Comparison of ENCODE assay signal across 20 mouse cellular contexts in the genomic region with DNA sequence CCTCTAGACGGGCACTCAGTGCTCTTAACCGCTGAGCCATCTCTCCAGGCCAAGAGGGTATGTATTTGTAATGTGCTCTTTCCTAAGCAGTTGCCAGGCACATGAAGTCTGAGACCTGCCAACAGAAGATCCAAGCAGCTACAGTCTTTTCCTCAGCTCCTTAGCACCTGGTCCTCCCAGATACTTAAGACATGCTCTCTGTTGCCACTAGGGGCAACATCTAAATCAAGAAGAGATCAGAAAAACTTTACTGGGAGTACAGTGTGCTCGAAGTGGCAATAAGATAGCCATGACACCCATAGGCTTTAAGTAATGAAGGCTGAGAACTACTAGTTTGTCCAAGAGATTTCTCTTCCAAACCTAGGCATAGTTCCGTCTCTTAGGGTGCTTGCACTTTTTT. TPM values are rescaled to one million over a fixed set of nuclear protein-coding genes. Genes with fewer than 3 reads are reported as not detected.
A peak's percentile ranks its signal among the peaks of the same experiment; 100 is the strongest.
DNase-seq lines count a peak whose midpoint lies in the region; ATAC-seq and TF ChIP-seq lines count a peak whose summit lies in the region.
"Had no signal": no experiment of that assay in that cellular context is flagged by ENCODE, and none has a peak within 500 bp of the region (broad histone marks: within the 10 kb centered on the region; RNA-seq: fewer than 3 reads in every experiment).

No protein-coding gene starts in this region.

- in situ Hi-C loops in Patski (cut with MboI; ENCODE audit: low pct_unique_long_range_greater_than_20kb), result no loop called here

- H3K27ac ChIP-seq in hindbrain, postnatal 0 days, result no peak overlapping the region
- no peak overlapping the region for H3K27ac ChIP-seq in hindbrain, embryonic 14.5 days
- no peak overlapping the region for H3K27ac ChIP-seq in midbrain, postnatal 0 days (ENCODE audit: low read depth, low read length)
- H3K27ac ChIP-seq in midbrain, embryonic 13.5 days, result no peak overlapping the region
- no peak overlapping the region for H3K27ac ChIP-seq in stomach, postnatal 0 days (replicated peaks)
- H3K27ac ChIP-seq: hindbrain, embryonic 10.5 days; liver, embryonic 13.5 days had no signal

- no peaks in the 10 kb centered on the region for H3K27me3 ChIP-seq in hindbrain, postnatal 0 days (ENCODE audit: insufficient read depth, low read length)
- H3K27me3 ChIP-seq in hindbrain, embryonic 14.5 days (ENCODE audit: control insufficient read depth, insufficient read depth, low read length), result no peaks in the 10 kb centered on the region
- no peaks in the 10 kb centered on the region for H3K27me3 ChIP-seq in midbrain, postnatal 0 days (ENCODE audit: insufficient read depth, low read length)
- no peaks in the 10 kb centered on the region for H3K27me3 ChIP-seq in midbrain, embryonic 13.5 days
- no peaks in the 10 kb centered on the region for H3K27me3 ChIP-seq in Patski
- no peaks in the 10 kb centered on the region for H3K27me3 ChIP-seq in stomach, postnatal 0 days (ENCODE audit: control insufficient read depth, insufficient read depth, low read length)
- H3K27me3 ChIP-seq: CH12.LX; heart, embryonic 12.5 days; liver, embryonic 13.5 days had no signal

- no peak for TF ChIP-seq EP300 in stomach, postnatal 0 days (optimal IDR thresholded peaks at IDR 0.05)

- no peaks in the 10 kb centered on the region for H3K4me1 ChIP-seq in hindbrain, postnatal 0 days (ENCODE audit: insufficient read depth, low read length)
- no peaks in the 10 kb centered on the region for H3K4me1 ChIP-seq in hindbrain, embryonic 14.5 days (replicated peaks; ENCODE audit: control insufficient read depth, insufficient read depth, low read length)
- no peaks in the 10 kb centered on the region for H3K4me1 ChIP-seq in midbrain, postnatal 0 days (ENCODE audit: insufficient read depth, low read length)
- no peaks in the 10 kb centered on the region for H3K4me1 ChIP-seq in midbrain, embryonic 13.5 days (replicated peaks)
- H3K4me1 ChIP-seq in stomach, postnatal 0 days (replicated peaks; ENCODE audit: control insufficient read depth, insufficient read depth), result no peaks in the 10 kb centered on the region
- H3K4me1 ChIP-seq: heart, embryonic 12.5 days; liver, embryonic 13.5 days had no signal

- peak; percentile 30 for DNase-seq in hindbrain, postnatal 0 days (ENCODE audit: low spot score)
- no peak for DNase-seq in hindbrain, embryonic 14.5 days (ENCODE audit: low spot score)
- DNase-seq in midbrain, postnatal 0 days (ENCODE audit: low spot score), result no peak
- DNase-seq in Patski (ENCODE audit: low read depth, low spot score), result no peak
- DNase-seq in stomach, postnatal 0 days (ENCODE audit: low spot score), result no peak
- no peak for DNase-seq in cerebellum, postnatal 4 days (ENCODE audit: low spot score in 2 of 2)
- DNase-seq: adrenal gland, adult 8-10 months; cerebellum, adult 18-20 months; embryo, embryonic 11 days; gastrocnemius, postnatal 14 days; kidney, postnatal 25 days; liver, embryonic 13.5 days; lung, postnatal 36 days; midbrain, embryonic 14.5 days had no signal

- peak; percentile 52 for TF ChIP-seq CTCF in hindbrain, postnatal 0 days (IDR thresholded peaks at IDR 0.05; ENCODE audit: low read depth)
- peak; percentile 57 for TF ChIP-seq CTCF in midbrain, postnatal 0 days (IDR thresholded peaks at IDR 0.05)
- peak; percentile 53 for TF ChIP-seq CTCF in Patski (IDR thresholded peaks at IDR 0.05)
- peak; percentile 60 for TF ChIP-seq CTCF in stomach, postnatal 0 days (IDR thresholded peaks at IDR 0.05; ENCODE audit: low read depth)

- no peaks in the 10 kb centered on the region for H3K36me3 ChIP-seq in hindbrain, postnatal 0 days (ENCODE audit: insufficient read depth, low read length)
- H3K36me3 ChIP-seq in hindbrain, embryonic 14.5 days (replicated peaks; ENCODE audit: control insufficient read depth, insufficient read depth), result no peaks in the 10 kb centered on the region
- no peaks in the 10 kb centered on the region for H3K36me3 ChIP-seq in midbrain, postnatal 0 days (ENCODE audit: insufficient read depth, low read length)
- H3K36me3 ChIP-seq in midbrain, embryonic 13.5 days, result no peaks in the 10 kb centered on the region
- no peaks in the 10 kb centered on the region for H3K36me3 ChIP-seq in stomach, postnatal 0 days (ENCODE audit: control insufficient read depth, insufficient read depth, low read length)
- H3K36me3 ChIP-seq: heart, embryonic 12.5 days; hindbrain, embryonic 10.5 days; liver, embryonic 13.5 days had no signal

- no peak overlapping the region for H3K4me2 ChIP-seq in hindbrain, postnatal 0 days (ENCODE audit: low read depth, low read length)
- H3K4me2 ChIP-seq in hindbrain, embryonic 14.5 days (replicated peaks), result no peak overlapping the region
- H3K4me2 ChIP-seq in midbrain, postnatal 0 days (ENCODE audit: low read depth, low read length, poor library complexity, severe bottlenecking), result no peak overlapping the region
- H3K4me2 ChIP-seq in midbrain, embryonic 13.5 days (replicated peaks), result no peak overlapping the region
- no peak overlapping the region for H3K4me2 ChIP-seq in stomach, postnatal 0 days (replicated peaks; ENCODE audit: low read depth)
- H3K4me2 ChIP-seq: heart, embryonic 12.5 days; liver, embryonic 13.5 days had no signal

- POLR2A ChIA-PET in Patski (lab: Charles Lee), result no interaction called here

- no peak for ATAC-seq in hindbrain, postnatal 0 days
- no peak for ATAC-seq in hindbrain, embryonic 14.5 days (ENCODE audit: low FRiP score)
- no peak for ATAC-seq in midbrain, postnatal 0 days (ENCODE audit: low FRiP score)
- ATAC-seq in midbrain, embryonic 13.5 days, result no peak
- ATAC-seq in Patski, result no peak
- no peak for ATAC-seq in stomach, postnatal 0 days (ENCODE audit: low FRiP score, low TSS enrichment)
- ATAC-seq: forebrain, embryonic 16.5 days; intestine, embryonic 16.5 days had no signal

- WGBS in hindbrain, postnatal 0 days, result 87% methylated on average over 4 of the region's 4 CpGs
- 85% methylated on average over 4 of the region's 4 CpGs for WGBS in hindbrain, embryonic 14.5 days
- 81% methylated on average over 4 of the region's 4 CpGs for WGBS in midbrain, postnatal 0 days
- WGBS in midbrain, embryonic 13.5 days, result 87% methylated on average over 4 of the region's 4 CpGs
- 75% methylated on average over 4 of the region's 4 CpGs for WGBS in stomach, postnatal 0 days

- no peak overlapping the region for H3K9ac ChIP-seq in hindbrain, postnatal 0 days (replicated peaks; ENCODE audit: low read length)
- no peak overlapping the region for H3K9ac ChIP-seq in hindbrain, embryonic 14.5 days
- H3K9ac ChIP-seq in midbrain, postnatal 0 days (replicated peaks; ENCODE audit: low read length, poor library complexity, severe bottlenecking), result no peak overlapping the region
- no peak overlapping the region for H3K9ac ChIP-seq in midbrain, embryonic 13.5 days (replicated peaks)
- H3K9ac ChIP-seq in stomach, postnatal 0 days (ENCODE audit: low read length), result no peak overlapping the region
- H3K9ac ChIP-seq: heart, embryonic 12.5 days; liver, embryonic 13.5 days had no signal

- no peaks in the 10 kb centered on the region for H3K9me3 ChIP-seq in hindbrain, postnatal 0 days (ENCODE audit: low read length)
- H3K9me3 ChIP-seq in hindbrain, embryonic 14.5 days (ENCODE audit: control insufficient read depth, low read length), result no peaks in the 10 kb centered on the region
- H3K9me3 ChIP-seq in midbrain, postnatal 0 days (ENCODE audit: low read length), result no peaks in the 10 kb centered on the region
- H3K9me3 ChIP-seq in midbrain, embryonic 13.5 days, result no peaks in the 10 kb centered on the region
- no peaks in the 10 kb centered on the region for H3K9me3 ChIP-seq in stomach, postnatal 0 days (ENCODE audit: control insufficient read depth, low read length)
- H3K9me3 ChIP-seq: heart, embryonic 12.5 days; hindbrain, embryonic 10.5 days; liver, embryonic 13.5 days had no signal

- CTCF ChIA-PET in Patski (lab: Charles Lee), result interaction anchor here (1.3 to 1.4 kb wide), 2 partner anchors 16 to 20 kb away, joined by 4 to 6 read pairs; no protein-coding TSS in a partner anchor

- H3K4me3 ChIP-seq in hindbrain, postnatal 0 days (ENCODE audit: low read length), result no peak overlapping the region
- H3K4me3 ChIP-seq in hindbrain, embryonic 14.5 days (replicated peaks; ENCODE audit: low read length), result no peak overlapping the region
- no peak overlapping the region for H3K4me3 ChIP-seq in midbrain, postnatal 0 days (ENCODE audit: low read depth, low read length)
- H3K4me3 ChIP-seq in midbrain, embryonic 13.5 days (replicated peaks), result no peak overlapping the region
- no peak overlapping the region for H3K4me3 ChIP-seq in stomach, postnatal 0 days (ENCODE audit: low read depth, low read length)
- H3K4me3 ChIP-seq: heart, embryonic 12.5 days; hindbrain, embryonic 10.5 days; liver, embryonic 13.5 days had no signal

RNA-seq across cellular contexts. Expression of a gene that starts 24.6 kb away (rescaled TPM):
- total RNA-seq in hindbrain, postnatal 0 days (2014; rRNA removed), result 5.3 and 5.4 TPM in 2 replicates
- 13.2 and 14.2 TPM in 2 replicates for polyA plus RNA-seq in hindbrain, postnatal 0 days (2015; fragmentation: Nextera tagmentation; extraction: Ambion mirVana)
- 21.6 and 25.0 TPM in 2 replicates for polyA plus RNA-seq in hindbrain, embryonic 14.5 days (2014; fragmentation: Nextera tagmentation; extraction: Ambion mirVana)
- total RNA-seq in midbrain, postnatal 0 days (2014; rRNA removed), result 9.2 and 10.9 TPM in 2 replicates
- 18.6 and 19.8 TPM in 2 replicates for polyA plus RNA-seq in midbrain, postnatal 0 days (2015; fragmentation: Nextera tagmentation; extraction: Ambion mirVana)
- polyA plus RNA-seq in midbrain, embryonic 13.5 days (2015; fragmentation: Nextera tagmentation; extraction: Ambion mirVana), result 33.2 and 38.7 TPM in 2 replicates
- 16.1 TPM for polyA plus RNA-seq in Patski (2021)
- 5.7 and 6.6 TPM in 2 replicates for polyA plus RNA-seq in stomach, postnatal 0 days (2015; fragmentation: Nextera tagmentation; extraction: Ambion mirVana)
- total RNA-seq: CH12.LX had no signal
